Mouse (Mus musculus) hindbrain, embryonic 12.5 days (tissue): ENCODE data around the gene Fbrs. TPM values are rescaled to one million over a fixed set of nuclear protein-coding genes. Genes with fewer than 3 reads are reported as not detected.
A peak's percentile ranks its signal among the peaks of the same experiment; 100 is the strongest.

Experiments
- ATAC-seq: fragments of 200-750 bp; cut with Nextera tagmentation; 2 replicates; pipeline ENCODE4 v1.8.0; 2017; ENCODE audit warnings: moderate TSS enrichment; ENCODE audit not compliant: low FRiP score
- H3K27ac ChIP-seq: fragments of 300-500 bp; sonication (generic); 2 replicates; pipeline ENCODE4 v1.5.1; 2016; ENCODE audit warnings: mild to moderate bottlenecking
- H3K27me3 ChIP-seq: fragments of 300-500 bp; sonication (generic); 2 replicates; pipeline ENCODE4 v1.6.1; 2016; ENCODE audit warnings: mild to moderate bottlenecking
- H3K36me3 ChIP-seq: fragments of 300-500 bp; sonication (generic); 2 replicates; pipeline ENCODE4 v1.6.1; 2016; ENCODE audit warnings: mild to moderate bottlenecking
- H3K4me1 ChIP-seq: fragments of 300-500 bp; sonication (generic); 2 replicates; pipeline ENCODE4 v1.6.1; 2016
- H3K4me2 ChIP-seq: fragments of 300-500 bp; sonication (generic); replicated peaks from 2 replicates; pipeline ENCODE4 v1.6.1; 2016; ENCODE audit warnings: mild to moderate bottlenecking
- H3K4me3 ChIP-seq: fragments of 300-500 bp; sonication (generic); 2 replicates; pipeline ENCODE4 v1.5.1; 2016; ENCODE audit warnings: mild to moderate bottlenecking
- H3K9ac ChIP-seq: fragments of 300-500 bp; sonication (generic); 2 replicates; pipeline ENCODE4 v1.6.1; 2016; ENCODE audit warnings: mild to moderate bottlenecking, moderate library complexity
- H3K9me3 ChIP-seq: fragments of 300-500 bp; sonication (generic); replicated peaks from 2 replicates; pipeline ENCODE4 v1.6.1; 2016; ENCODE audit warnings: mild to moderate bottlenecking
- WGBS: fragments of 180-500 bp; shearing (Covaris S2); methylation state at CpG from one replicate; pipeline ENCODE4 v1.1.7; 2016; 5-methylcytosine and 5-hydroxymethylcytosine counted together
- microRNA-seq: library from miRNA; unstranded; fragments of <30 nt; microRNA quantifications from one replicate; pipeline ENCODE4, GENCODE M21; 2017
- polyA plus RNA-seq: library from polyadenylated mRNA; unstranded; fragments of >200 nt; fragmentation: Nextera tagmentation; extraction: Ambion mirVana; gene quantifications from 2 replicates; pipeline ENCODE4 v1.2.1, GENCODE M21; 2016

Fbrs gene
- polyA plus RNA-seq, 1 experiment from 2014 or later, result 14.4 TPM

DNA sequence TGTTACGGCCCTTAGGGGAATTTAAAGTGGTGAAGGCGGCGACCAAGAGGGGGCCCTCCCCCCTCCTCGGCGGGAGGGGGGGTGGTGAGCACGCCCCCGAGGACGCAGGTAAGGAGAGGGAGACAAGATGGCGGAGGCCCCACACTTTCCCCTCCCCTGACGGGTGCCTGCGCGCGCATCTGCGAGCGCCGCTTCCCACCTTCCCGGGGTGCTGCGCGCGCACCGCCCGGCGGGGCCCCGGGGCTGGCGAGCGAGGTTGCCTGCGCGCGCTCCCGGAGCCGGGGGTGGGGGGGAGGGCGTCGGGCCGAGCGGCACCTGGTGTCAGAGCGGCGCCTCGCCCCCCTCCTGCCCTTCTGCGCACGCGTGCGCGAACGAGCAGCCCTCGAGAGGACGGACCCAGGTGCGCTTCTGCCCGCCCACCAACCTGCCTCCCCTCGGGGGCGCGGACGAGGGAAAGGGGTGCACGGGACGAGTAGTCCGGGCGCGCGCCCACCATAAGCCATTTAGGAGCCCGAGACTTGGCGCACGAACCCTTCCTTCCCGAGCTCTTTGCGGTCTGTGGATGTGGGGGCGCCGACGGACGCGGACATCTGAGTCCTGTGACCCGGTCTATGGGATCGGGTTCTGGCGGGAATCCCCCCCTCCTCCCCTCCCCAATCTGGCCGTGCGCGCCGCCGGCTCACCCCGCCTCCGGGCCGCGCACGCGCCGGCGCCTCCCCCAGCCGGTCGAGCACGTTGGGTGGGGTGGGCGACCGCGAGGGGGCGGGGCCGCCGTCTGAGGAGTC lies 33.4 kb downstream of the Fbrs start:
- Histone ChIP-seq H3K4me3 (peak overlapping the region; percentile 79), H3K27me3 (no peaks in the 10 kb centered on the region), H3K9ac (peak overlapping the region; percentile 88), H3K4me2 (peak overlapping the region; percentile 64), H3K36me3 (peaks cover 26% of the 10 kb centered on the region), H3K9me3 (no peaks in the 10 kb centered on the region), H3K27ac (peak overlapping the region; percentile 99), H3K4me1 (peaks cover 13% of the 10 kb centered on the region)
- ATAC-seq, result peak; percentile 89
- WGBS, result under 1% methylated on average over 76 of the region's 93 CpGs

DNA sequence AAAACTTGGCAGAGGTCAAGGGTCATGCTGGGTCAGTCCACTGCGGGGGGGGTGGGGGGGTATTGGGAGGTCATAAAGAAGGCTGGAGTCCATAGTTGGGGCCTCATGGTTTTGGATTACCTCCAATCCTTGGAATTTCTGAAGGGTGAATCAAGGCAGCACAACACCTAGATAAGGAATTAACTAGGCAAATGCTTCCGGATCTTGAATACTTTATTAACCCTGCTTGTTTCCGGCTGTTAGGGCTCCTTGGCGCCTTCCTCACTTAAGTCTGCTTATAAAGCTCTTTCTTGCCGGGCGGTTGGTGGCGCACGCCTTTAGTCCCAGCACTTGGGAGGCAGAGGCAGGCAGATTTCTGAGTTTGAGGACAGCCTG lies 34.0 kb downstream of the Fbrs start:
- Histone ChIP-seq H3K27ac (peak overlapping the region; percentile 99), H3K36me3 (peaks cover 31% of the 10 kb centered on the region), H3K9ac (peak overlapping the region; percentile 88), H3K4me3 (peak overlapping the region; percentile 79), H3K9me3 (no peaks in the 10 kb centered on the region), H3K4me2 (peak overlapping the region; percentile 64), H3K4me1 (peaks cover 13% of the 10 kb centered on the region), H3K27me3 (no peaks in the 10 kb centered on the region)
- no peak for ATAC-seq
- 42% methylated on average over 8 of the region's 8 CpGs for WGBS

DNA sequence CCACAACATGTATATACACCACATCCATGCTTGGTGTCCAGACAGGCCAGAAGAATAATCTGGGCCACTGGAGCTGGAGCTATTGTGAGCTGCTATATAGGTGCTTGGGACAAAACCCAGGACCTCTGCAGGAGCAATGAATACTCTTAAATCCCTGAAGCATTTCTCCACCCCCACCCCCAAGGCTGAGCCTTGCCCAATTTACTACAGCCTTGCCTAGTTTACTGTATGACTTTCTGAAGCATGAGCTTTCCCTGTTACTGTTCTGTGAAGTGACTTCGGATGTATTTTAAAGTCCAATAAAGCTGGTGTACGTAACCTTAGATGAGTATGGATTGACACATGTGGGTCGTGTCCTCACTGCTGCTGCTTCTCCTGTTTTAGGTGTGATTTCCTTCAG lies 34.8 kb downstream of the Fbrs start:
- Histone ChIP-seq H3K4me3 (peak overlapping the region; percentile 79), H3K4me2 (peak overlapping the region; percentile 64), H3K27ac (0 out of 2 replicates have a peak overlapping the region, but pooled peaks have one; percentile 23), H3K9me3 (no peaks in the 10 kb centered on the region), H3K36me3 (peaks cover 37% of the 10 kb centered on the region), H3K9ac (no peak overlapping the region), H3K27me3 (no peaks in the 10 kb centered on the region), H3K4me1 (peaks cover 13% of the 10 kb centered on the region)
- 91% methylated on average over 3 of the region's 3 CpGs for WGBS
- no peak for ATAC-seq

DNA sequence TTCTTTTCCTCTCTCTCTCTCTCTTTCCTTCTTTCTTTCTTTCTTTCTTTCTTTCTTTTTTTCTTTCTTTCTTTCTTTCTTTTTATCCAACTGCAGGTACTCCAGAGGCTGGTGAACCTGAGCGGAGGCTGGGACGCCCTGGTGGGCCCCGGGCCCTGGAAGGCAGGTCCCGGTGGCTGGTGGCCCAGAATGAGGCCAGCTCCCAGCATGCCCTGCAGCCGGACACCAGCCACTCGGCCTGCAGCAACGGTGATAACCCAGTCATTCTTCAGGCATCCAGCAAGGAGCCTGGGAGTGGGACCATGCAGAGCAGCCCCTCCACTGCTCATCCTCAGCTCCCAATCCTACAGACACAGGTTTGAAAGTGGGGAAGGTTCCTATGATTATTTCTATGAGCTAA lies 36.8 kb downstream of the Fbrs start:
- Histone ChIP-seq H3K4me2 (no peak overlapping the region), H3K9ac (no peak overlapping the region), H3K4me1 (peaks cover 13% of the 10 kb centered on the region), H3K27me3 (no peaks in the 10 kb centered on the region), H3K4me3 (no peak overlapping the region), H3K36me3 (peaks cover 52% of the 10 kb centered on the region), H3K9me3 (no peaks in the 10 kb centered on the region), H3K27ac (no peak overlapping the region)
- ATAC-seq, result no peak
- 94% methylated on average over 7 of the region's 7 CpGs for WGBS

DNA sequence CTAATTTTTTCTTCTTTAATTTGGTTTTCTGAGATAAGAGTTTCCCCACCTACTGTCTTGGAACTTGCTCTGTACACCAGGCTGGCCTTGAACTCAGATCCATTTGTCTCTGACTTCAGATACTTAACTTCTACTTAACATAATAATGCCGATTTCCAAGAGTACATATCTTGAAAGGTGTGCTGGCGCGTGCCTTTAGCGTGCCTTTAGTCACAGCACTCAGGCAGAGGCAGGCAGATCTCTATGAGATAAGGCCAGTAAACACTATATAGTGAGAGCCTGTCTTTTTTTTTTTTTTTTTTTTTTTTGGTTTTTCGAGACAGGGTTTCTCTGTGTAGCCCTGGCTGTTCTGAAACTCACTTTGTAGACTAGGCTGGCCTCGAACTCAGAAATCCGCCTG lies 37.3 kb downstream of the Fbrs start:
- Histone ChIP-seq H3K9ac (no peak overlapping the region), H3K4me2 (no peak overlapping the region), H3K4me3 (no peak overlapping the region), H3K9me3 (no peaks in the 10 kb centered on the region), H3K4me1 (peaks cover 13% of the 10 kb centered on the region), H3K36me3 (peaks cover 57% of the 10 kb centered on the region), H3K27me3 (no peaks in the 10 kb centered on the region), H3K27ac (no peak overlapping the region)
- whole genome bisulfite sequencing, result 99% methylated on average over 7 of the region's 7 CpGs
- no peak for ATAC-seq

DNA sequence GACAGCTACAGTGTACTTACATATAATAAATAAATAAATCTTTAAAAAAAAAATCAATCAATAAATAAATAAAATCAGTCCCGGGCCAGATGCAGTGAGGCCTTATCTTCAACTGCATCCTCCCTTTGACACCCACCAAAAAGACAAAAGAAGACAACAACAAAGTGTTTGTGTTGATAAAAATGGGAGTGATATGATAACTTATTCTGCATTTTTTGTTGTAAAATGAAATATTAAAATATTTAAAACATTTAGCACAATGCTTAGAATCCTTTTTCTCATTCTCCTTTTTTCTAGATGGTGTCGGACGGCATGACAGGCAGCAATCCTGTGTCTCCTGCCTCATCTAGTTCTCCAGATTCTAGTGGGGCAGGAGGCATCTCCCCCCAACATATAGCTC lies 40.3 kb downstream of the Fbrs start, which contains the start of gene Gm42715:
Gene Gm42715 (plus strand): TSS at position 301 of the 400 bp plus-strand sequence.
- 97% methylated on average over 3 of the region's 3 CpGs for WGBS
- H3K36me3 ChIP-seq, result peaks cover 81% of the 10 kb centered on the region
- H3K27me3 ChIP-seq, result no peaks in the 10 kb centered on the region
- H3K9ac ChIP-seq, result no peak within 1 kb of the TSS
- H3K9me3 ChIP-seq, result no peaks in the 10 kb centered on the region
- H3K27ac ChIP-seq, result no peak within 1 kb of the TSS
- no peak within 1 kb of the TSS for H3K4me2 ChIP-seq
- H3K4me1 ChIP-seq, result no peaks in the 10 kb centered on the region
- no peak within 1 kb of the TSS for H3K4me3 ChIP-seq
- no peak for ATAC-seq

Small RNA genes within 50 kb of the gene (microRNA-seq; reads per million reads assigned to microRNA genes)
- not detected for gene Gm47278
- gene Mir7060, result not detected

Other genes starting within 250 kb of the Fbrs start
- 61.3 and 67.9 TPM in 2 replicates for gene Zfp553, start 246.1 kb upstream of the Fbrs start, polyA plus RNA-seq
- gene Sept1, start 246.1 kb upstream of the Fbrs start, polyA plus RNA-seq, result 32.7 and 33.2 TPM in 2 replicates
- 61.3 and 62.8 TPM in 2 replicates for gene Zfp771, start 234.9 kb upstream of the Fbrs start, polyA plus RNA-seq
- 123 and 147 TPM in 2 replicates for gene Dctpp1, start 218.5 kb upstream of the Fbrs start, polyA plus RNA-seq
- gene Sephs2, start 205.1 kb upstream of the Fbrs start, polyA plus RNA-seq, result 66.5 and 69.3 TPM in 2 replicates
- 0.46 and 0.52 TPM in 2 replicates for gene Itgal, start 182.9 kb upstream of the Fbrs start, polyA plus RNA-seq
- 21.3 and 23.1 TPM in 2 replicates for gene Zfp768, start 133.6 kb upstream of the Fbrs start, polyA plus RNA-seq
- gene Zfp747, start 103.1 kb upstream of the Fbrs start, polyA plus RNA-seq, result 9.3 and 9.7 TPM in 2 replicates
- gene 9130019O22Rik, start 92.0 kb upstream of the Fbrs start, polyA plus RNA-seq, result 5.4 and 6.0 TPM in 2 replicates
- 6.4 and 6.8 TPM in 2 replicates for gene E430018J23Rik, start 85.6 kb upstream of the Fbrs start, polyA plus RNA-seq
- 5.9 and 6.5 TPM in 2 replicates for gene Zfp764, start 72.4 kb upstream of the Fbrs start, polyA plus RNA-seq
- gene Zfp688, start 57.1 kb upstream of the Fbrs start, polyA plus RNA-seq, result 28.7 and 30.7 TPM in 2 replicates
- gene Zfp689, start 30.0 kb upstream of the Fbrs start, polyA plus RNA-seq, result 16.3 and 17.7 TPM in 2 replicates
- gene Prr14, start 19.6 kb upstream of the Fbrs start, polyA plus RNA-seq, result 55.4 and 56.3 TPM in 2 replicates
- gene Srcap, start 32.8 kb downstream of the Fbrs start, polyA plus RNA-seq, result 90.8 and 96.2 TPM in 2 replicates
- 16.7 and 16.9 TPM in 2 replicates for gene Gm42715, start 40.4 kb downstream of the Fbrs start, polyA plus RNA-seq
- gene Tmem265, start 82.2 kb downstream of the Fbrs start, polyA plus RNA-seq, result 5.4 and 6.3 TPM in 2 replicates
- 49.1 and 50.8 TPM in 2 replicates for gene Phkg2, start 94.1 kb downstream of the Fbrs start, polyA plus RNA-seq
- gene Ccdc189, start 109.4 kb downstream of the Fbrs start, polyA plus RNA-seq, result 13.0 and 17.0 TPM in 2 replicates
- gene Rnf40, start 109.6 kb downstream of the Fbrs start, polyA plus RNA-seq, result 67.3 and 75.4 TPM in 2 replicates
- gene Zfp629, start 136.6 kb downstream of the Fbrs start, polyA plus RNA-seq, result 35.8 and 37.2 TPM in 2 replicates
- 87.4 and 103 TPM in 2 replicates for gene Bcl7c, start 229.7 kb downstream of the Fbrs start, polyA plus RNA-seq
- 10.2 and 12.4 TPM in 2 replicates for gene Ctf1, start 233.5 kb downstream of the Fbrs start, polyA plus RNA-seq